Mouse (Mus musculus): ENCODE data around the gene Iqgap2.

DNA sequence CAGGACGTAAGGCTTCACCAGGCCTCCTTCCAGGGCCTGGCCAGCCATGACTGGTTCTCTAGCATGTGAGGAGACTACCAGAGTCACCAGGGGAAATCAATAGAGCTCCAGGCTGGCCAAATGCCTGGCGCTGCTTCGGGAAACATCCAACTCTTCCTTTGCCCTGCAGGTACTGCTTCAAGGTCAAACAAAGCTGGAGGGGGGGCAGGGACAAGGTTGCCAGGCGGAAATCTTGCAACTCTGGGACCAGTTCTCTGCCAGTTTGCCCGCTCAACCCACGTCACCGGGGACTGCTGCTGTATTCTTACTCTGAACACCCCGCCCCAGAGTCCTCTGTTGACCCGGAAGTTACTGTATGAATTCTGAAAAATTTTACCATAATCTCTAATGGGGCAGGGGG lies 18.5 kb upstream of the Iqgap2 start:
- TF ChIP-seq POLR2A (IDR thresholded peaks at IDR 0.05; ENCODE audit: low read depth, low read length) (no peak), CTCF (IDR thresholded peaks at IDR 0.05; ENCODE audit: extremely low read depth, insufficient read length, insufficient replicate concordance, low read depth, low read length) (no peak)
